Mouse (Mus musculus) forebrain, postnatal 0 days (tissue): ENCODE results near the gene Tmbim6. TPM values are rescaled to one million over a fixed set of nuclear protein-coding genes. Genes with fewer than 3 reads are reported as not detected.
"Not testable (repeated sequence)": the region's sequence is repeated elsewhere in the genome, so short reads cannot be mapped to it uniquely, and the experiment has no call there.

ENCODE experiments used
- ATAC-seq: fragments of 200-750 bp; cut with Nextera tagmentation; 2 replicates; pipeline ENCODE4 v1.8.0; 2017; ENCODE audit warnings: mild to moderate bottlenecking, moderate library complexity
- DNase-seq: peaks from one replicate; pipeline ENCODE4 v3.0.0-alpha.2; 2015
- H3K27ac ChIP-seq: fragments of 300-500 bp; sonication (generic); 2 replicates; pipeline ENCODE4 v1.5.1; 2014; ENCODE audit warnings: low read depth, mild to moderate bottlenecking, antibody characterized with exemption, low read length, moderate library complexity, mixed read lengths
- H3K27me3 ChIP-seq: fragments of 300-500 bp; sonication (generic); 2 replicates; pipeline ENCODE4 v1.6.1; 2014; ENCODE audit warnings: mild to moderate bottlenecking, low read length, mixed read lengths; ENCODE audit not compliant: insufficient read depth
- H3K36me3 ChIP-seq: fragments of 300-500 bp; sonication (generic); 2 replicates; pipeline ENCODE4 v1.6.1; 2014; ENCODE audit warnings: mild to moderate bottlenecking, moderate library complexity; ENCODE audit not compliant: insufficient read depth
- H3K4me1 ChIP-seq: fragments of 300-500 bp; sonication (generic); 2 replicates; pipeline ENCODE4 v1.6.1; 2014; ENCODE audit warnings: antibody characterized with exemption; ENCODE audit not compliant: insufficient read depth
- H3K4me2 ChIP-seq: fragments of 300-500 bp; sonication (generic); 2 replicates; pipeline ENCODE4 v1.6.1; 2014; ENCODE audit warnings: low read depth, mild to moderate bottlenecking, moderate library complexity
- H3K4me3 ChIP-seq: fragments of 300-500 bp; sonication (generic); 2 replicates; pipeline ENCODE4 v1.5.1; 2014; ENCODE audit warnings: low read depth, low read length, mixed read lengths
- H3K9ac ChIP-seq: fragments of 300-500 bp; sonication (generic); 2 replicates; pipeline ENCODE4 v1.6.1; 2014; ENCODE audit warnings: mild to moderate bottlenecking
- H3K9me3 ChIP-seq: fragments of 300-500 bp; sonication (generic); 2 replicates; pipeline ENCODE4 v1.6.1; 2016; ENCODE audit warnings: low read length
- CTCF ChIP-seq: sonication (generic); IDR thresholded peaks from 2 replicates; pipeline ENCODE4 v1.5.1; 2016; ENCODE audit warnings: antibody characterized with exemption, control low read depth, low read depth
- WGBS: fragments of 180-500 bp; shearing (Covaris S2); extraction: QIAGEN DNeasy Blood & Tissue Kit; methylation state at CpG from one replicate; pipeline ENCODE4 v1.1.7; 2014; 5-methylcytosine and 5-hydroxymethylcytosine counted together
- polyA plus RNA-seq: library from polyadenylated mRNA; unstranded; fragments of >200 nt; fragmentation: Nextera tagmentation; extraction: Ambion mirVana; gene quantifications from 2 replicates; pipeline ENCODE4 v1.2.1, GENCODE M21; 2015
- total RNA-seq: library from RNA; depleted of rRNA; stranded (reverse); fragments of >200 nt; gene quantifications from 2 replicates; pipeline ENCODE4 v1.2.3, GENCODE M21; 2014

Gene Tmbim6
- total and polyA plus RNA-seq, 2 experiments from 2014 or later = 234 to 312 TPM

DNA sequence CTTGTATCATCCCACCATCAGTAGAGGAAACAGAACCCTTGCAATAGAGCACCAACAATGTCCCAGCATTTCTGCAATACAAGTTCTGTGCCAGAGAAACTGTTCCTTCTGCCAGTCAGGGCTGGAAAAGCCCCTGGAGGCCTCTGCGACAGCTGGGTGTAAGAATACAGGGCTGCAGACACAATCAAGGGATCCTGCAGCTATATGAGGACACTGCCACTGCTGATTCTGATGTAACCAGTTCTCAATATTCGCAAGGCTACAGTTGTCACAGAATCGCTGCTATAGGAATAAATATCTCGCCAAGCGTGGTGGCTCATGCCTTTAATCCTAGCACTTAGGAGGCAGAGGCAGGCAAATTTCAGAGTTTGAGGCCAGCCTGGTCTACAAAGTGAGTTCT is 16.4 kb upstream of the Tmbim6 start:
- no peaks in the 10 kb centered on the region for H3K4me1 ChIP-seq
- no peaks in the 10 kb centered on the region for H3K36me3 ChIP-seq
- no peak for TF ChIP-seq CTCF
- no peak overlapping the region for H3K9ac ChIP-seq
- DNase-seq (no peak), ATAC-seq (no peak)
- H3K27ac ChIP-seq = no peak overlapping the region
- no peak overlapping the region for H3K4me2 ChIP-seq
- 0 out of 2 replicates have a peak, but pooled peaks cover 3% of the 10 kb centered on the region for H3K9me3 ChIP-seq
- no peak overlapping the region for H3K4me3 ChIP-seq
- H3K27me3 ChIP-seq = no peaks in the 10 kb centered on the region
- 91% methylated on average over 5 of the region's 5 CpGs for WGBS

DNA sequence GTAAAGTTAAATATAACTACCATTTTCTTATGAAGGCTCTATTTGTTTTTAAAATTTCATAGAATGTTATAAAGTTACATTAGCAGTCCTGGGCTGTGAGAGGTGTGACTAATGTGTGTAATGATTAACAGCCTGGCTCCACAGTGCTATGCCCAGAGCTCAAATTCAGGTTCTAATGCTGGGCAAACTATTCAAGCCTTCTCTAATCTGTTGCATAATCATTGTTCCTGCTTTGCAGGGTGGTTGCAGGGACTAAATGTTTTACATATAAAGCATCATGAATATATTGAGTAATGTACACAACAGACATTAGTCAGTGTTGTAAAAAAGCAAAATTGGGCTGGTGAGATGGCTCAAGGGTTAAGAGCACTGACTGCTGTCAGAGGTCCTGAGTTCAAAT is 9.8 kb upstream of the Tmbim6 start:
- no peaks in the 10 kb centered on the region for H3K4me1 ChIP-seq
- H3K4me2 ChIP-seq = no peak overlapping the region
- H3K27me3 ChIP-seq = no peaks in the 10 kb centered on the region
- no peak for TF ChIP-seq CTCF
- H3K9ac ChIP-seq = no peak overlapping the region
- H3K36me3 ChIP-seq = no peaks in the 10 kb centered on the region
- DNase-seq (no peak), ATAC-seq (no peak)
- H3K27ac ChIP-seq = no peak overlapping the region
- no peak overlapping the region for H3K4me3 ChIP-seq
- 0 out of 2 replicates have a peak, but pooled peaks cover 3% of the 10 kb centered on the region for H3K9me3 ChIP-seq

DNA sequence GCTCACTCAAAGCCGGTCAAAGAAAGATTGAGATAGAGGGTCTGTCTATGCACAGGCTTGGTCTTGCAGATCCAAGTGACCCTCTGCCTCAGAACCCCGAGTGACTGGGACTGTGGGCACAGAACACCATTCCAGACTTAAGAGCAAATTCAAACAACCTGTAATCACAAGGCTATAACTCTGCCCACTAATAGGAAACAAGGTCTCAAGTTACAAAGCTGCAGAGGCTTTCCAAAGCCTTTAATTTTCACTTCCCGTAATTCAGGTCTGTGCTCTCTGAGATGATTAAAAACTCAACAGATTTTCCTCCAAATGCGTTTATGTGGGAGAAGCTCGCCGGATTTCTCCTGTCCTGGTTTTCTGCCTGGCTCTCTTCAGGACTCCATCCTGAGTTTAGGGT is 8.6 kb upstream of the Tmbim6 start:
- WGBS = 76% methylated on average over 6 of the region's 6 CpGs
- ATAC-seq (no peak), DNase-seq (no peak)
- no peak for TF ChIP-seq CTCF
- H3K36me3 ChIP-seq = no peaks in the 10 kb centered on the region
- no peak overlapping the region for H3K27ac ChIP-seq
- no peaks in the 10 kb centered on the region for H3K4me1 ChIP-seq
- no peak overlapping the region for H3K4me3 ChIP-seq
- no peaks in the 10 kb centered on the region for H3K9me3 ChIP-seq
- no peak overlapping the region for H3K4me2 ChIP-seq
- H3K27me3 ChIP-seq = no peaks in the 10 kb centered on the region
- H3K9ac ChIP-seq = no peak overlapping the region

DNA sequence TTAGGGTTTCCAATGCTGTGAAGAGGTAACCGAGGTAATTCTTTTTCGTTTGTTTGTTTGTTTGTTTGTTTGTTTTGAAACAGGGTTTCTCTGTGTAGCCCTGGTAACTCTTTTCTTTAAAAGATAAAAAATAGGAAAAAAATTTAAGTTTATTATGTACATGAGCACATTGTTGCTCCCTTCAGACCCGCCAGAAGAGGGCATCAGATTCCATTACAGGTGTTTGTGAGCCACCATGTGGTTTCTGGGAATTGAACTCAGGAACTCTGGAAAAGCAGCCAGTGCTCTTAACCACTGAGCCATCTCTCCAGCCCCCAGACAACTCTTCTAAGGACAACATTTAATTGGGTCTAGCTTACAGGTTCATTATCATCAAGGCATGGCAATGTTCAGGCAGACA is 6.6 kb upstream of the Tmbim6 start:
- ATAC-seq, H3K4me1 ChIP-seq: not testable (repeated sequence)
- WGBS = 73% methylated on average over 3 of the region's 3 CpGs

DNA sequence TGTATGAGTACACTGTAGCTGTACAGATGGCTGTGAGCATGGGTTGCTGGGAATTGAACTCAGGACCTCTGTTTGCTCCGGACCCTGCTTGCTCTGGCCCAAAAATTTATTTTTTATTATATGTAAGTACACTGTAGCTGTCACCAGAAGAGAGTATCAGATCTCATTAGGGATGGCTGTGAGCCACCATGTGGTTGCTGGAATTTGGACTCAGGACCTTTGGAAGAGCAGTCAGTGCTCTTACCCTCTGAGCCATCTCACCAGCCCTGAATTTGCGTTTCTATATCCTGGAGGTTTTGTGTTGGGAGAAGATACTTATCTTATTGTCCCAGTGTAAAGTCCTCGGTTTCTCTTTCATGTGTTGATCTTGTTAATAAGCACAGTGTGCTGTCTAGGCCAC is 5.9 kb upstream of the Tmbim6 start:
- H3K27ac ChIP-seq = no peak overlapping the region
- 67% methylated on average over 3 of the region's 3 CpGs for WGBS
- H3K4me3 ChIP-seq = no peak overlapping the region
- H3K36me3 ChIP-seq = no peaks in the 10 kb centered on the region
- no peak overlapping the region for H3K4me2 ChIP-seq
- no peak overlapping the region for H3K9ac ChIP-seq
- no peak for DNase-seq
- no peaks in the 10 kb centered on the region for H3K9me3 ChIP-seq
- H3K4me1 ChIP-seq = no peaks in the 10 kb centered on the region
- no peak for ATAC-seq
- TF ChIP-seq CTCF = no peak
- H3K27me3 ChIP-seq = no peaks in the 10 kb centered on the region

More for the DNA sequence above, 6.6 kb upstream of the Tmbim6 start:
- DNase-seq, H3K9me3 ChIP-seq, H3K27me3 ChIP-seq, H3K27ac ChIP-seq, H3K4me2 ChIP-seq, H3K9ac ChIP-seq, H3K4me3 ChIP-seq, H3K36me3 ChIP-seq: not testable (repeated sequence)

DNA sequence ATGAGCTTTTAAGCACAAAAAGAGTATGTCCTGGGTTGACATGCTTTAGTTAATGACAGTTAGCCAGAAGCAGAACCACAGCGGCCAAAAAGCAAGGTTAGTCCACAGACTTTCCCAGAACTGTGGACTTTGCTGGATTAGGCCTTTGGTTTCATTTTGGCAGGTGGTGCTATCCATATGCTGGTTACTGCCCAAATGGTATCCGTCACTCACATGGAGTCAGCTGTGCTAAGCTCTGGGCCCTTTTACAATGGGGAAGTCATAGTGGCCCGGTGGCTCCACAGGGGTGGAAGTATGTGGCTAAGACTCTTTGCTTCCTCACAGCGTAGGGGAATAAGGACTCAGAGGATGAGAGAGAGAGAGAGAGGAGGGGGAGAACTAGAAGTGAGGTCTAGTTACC is 4.7 kb upstream of the Tmbim6 start:
- 59% methylated on average over 4 of the region's 4 CpGs for WGBS

DNA sequence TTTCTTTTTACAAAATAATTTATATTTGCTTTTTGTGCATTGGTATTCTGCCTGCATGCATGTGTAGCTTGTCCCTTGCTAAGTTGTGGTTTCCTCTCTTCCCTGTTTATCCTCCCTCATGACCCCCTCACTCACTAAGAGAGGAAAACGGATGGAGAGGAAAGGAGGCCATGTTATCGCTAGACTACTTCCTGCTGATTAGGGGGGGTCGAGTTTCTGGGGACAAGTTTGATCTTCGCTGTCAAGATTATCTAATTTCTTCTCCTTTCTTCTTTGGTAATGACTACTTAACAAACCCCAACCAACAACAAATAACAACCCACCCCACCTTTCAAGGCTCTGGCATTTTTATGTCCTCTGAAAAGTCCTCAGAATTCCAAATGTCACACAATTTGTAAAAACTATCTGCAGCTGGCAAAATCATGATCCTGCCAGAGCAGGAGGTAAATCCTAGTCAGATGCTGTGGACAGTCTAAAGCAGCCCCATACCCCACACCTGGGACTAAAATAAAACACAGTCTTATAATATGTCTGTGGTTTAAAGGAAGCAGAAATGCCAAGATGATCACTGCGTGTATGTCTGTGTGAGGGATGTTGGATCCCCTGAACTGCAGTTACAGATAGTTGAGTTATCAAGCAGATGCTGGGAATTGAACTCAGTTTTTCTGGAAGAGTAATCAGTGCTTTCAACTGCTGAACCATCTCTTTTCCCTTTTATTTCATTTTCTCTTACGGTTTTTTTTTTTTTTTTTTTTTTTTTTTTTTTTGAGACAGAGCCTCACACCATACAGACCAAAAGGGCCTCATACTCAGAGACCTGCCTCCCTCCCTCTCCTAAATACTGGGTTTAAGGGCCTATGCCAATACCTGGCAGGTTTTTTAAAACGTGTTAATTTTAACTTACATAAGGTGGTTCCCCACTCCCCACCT is 1.9 kb upstream of the Tmbim6 start:
- ATAC-seq (no peak), DNase-seq (no peak)
- no peak overlapping the region for H3K9ac ChIP-seq
- no peaks in the 10 kb centered on the region for H3K27me3 ChIP-seq
- TF ChIP-seq CTCF = no peak
- H3K9me3 ChIP-seq = no peaks in the 10 kb centered on the region
- WGBS = 74% methylated on average over 7 of the region's 7 CpGs
- H3K4me2 ChIP-seq = no peak overlapping the region
- no peaks in the 10 kb centered on the region for H3K36me3 ChIP-seq
- no peak overlapping the region for H3K4me3 ChIP-seq
- H3K4me1 ChIP-seq = peaks cover 21% of the 10 kb centered on the region
- no peak overlapping the region for H3K27ac ChIP-seq

More for the DNA sequence above, 4.7 kb upstream of the Tmbim6 start:
- H3K27me3 ChIP-seq = no peaks in the 10 kb centered on the region
- H3K4me1 ChIP-seq = peaks cover 4% of the 10 kb centered on the region
- H3K9ac ChIP-seq = no peak overlapping the region
- H3K9me3 ChIP-seq = no peaks in the 10 kb centered on the region
- H3K36me3 ChIP-seq = no peaks in the 10 kb centered on the region
- no peak overlapping the region for H3K4me2 ChIP-seq
- H3K4me3 ChIP-seq = no peak overlapping the region
- H3K27ac ChIP-seq = no peak overlapping the region
- DNase-seq (no peak), ATAC-seq (no peak)
- TF ChIP-seq CTCF = no peak
